Mouse (Mus musculus): Measurements from ENCODE around the gene Tmem192. TPM values are rescaled to one million over a fixed set of nuclear protein-coding genes. Genes with fewer than 3 reads are reported as not detected.
"Not testable (repeated sequence)": the region's sequence is repeated elsewhere in the genome, so short reads cannot be mapped to it uniquely, and the experiment has no call there.

The Tmem192 gene
- polyA plus RNA-seq, 1 experiment from 2014 or later = 20.0 TPM

DNA sequence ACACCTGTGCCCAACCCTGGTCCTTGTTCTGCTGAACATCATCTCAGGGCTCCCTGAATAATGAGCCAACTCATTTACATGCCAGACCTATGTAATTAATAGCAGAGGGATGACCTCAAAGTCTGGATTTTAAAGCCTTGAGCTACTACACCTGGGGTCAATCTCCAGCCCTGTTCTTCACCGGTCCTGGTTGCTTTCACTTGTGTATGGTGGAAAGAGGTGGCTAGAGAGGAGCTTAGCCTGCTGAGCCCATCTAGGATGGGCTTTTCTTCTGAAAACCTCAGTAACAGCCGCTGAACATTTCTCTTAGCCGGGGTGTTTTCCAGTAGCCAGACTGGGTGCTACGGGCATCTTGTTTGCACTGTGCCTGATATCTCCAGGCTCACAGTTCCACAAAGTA, 40.7 kb downstream of the Tmem192 start, which contains the start of gene Trim75:
Gene Trim75 (minus strand): TSS at position 101 of the 400 bp plus-strand sequence.
- Histone ChIP-seq H3K4me3 (no peak within 1 kb of the TSS), H3K27ac (no peak within 1 kb of the TSS), H3K27me3 (replicated peaks) (no peaks in the 10 kb centered on the region), H3K36me3 (no peaks in the 10 kb centered on the region), H3K9ac (no peak within 1 kb of the TSS), H3K9me3 (no peaks in the 10 kb centered on the region), H3K4me1 (no peaks in the 10 kb centered on the region), H3K4me2 (replicated peaks) (no peak within 1 kb of the TSS)
- no peak for ATAC-seq (ENCODE audit: low FRiP score, low read depth)
- 93% methylated on average over 4 of the region's 4 CpGs for WGBS

DNA sequence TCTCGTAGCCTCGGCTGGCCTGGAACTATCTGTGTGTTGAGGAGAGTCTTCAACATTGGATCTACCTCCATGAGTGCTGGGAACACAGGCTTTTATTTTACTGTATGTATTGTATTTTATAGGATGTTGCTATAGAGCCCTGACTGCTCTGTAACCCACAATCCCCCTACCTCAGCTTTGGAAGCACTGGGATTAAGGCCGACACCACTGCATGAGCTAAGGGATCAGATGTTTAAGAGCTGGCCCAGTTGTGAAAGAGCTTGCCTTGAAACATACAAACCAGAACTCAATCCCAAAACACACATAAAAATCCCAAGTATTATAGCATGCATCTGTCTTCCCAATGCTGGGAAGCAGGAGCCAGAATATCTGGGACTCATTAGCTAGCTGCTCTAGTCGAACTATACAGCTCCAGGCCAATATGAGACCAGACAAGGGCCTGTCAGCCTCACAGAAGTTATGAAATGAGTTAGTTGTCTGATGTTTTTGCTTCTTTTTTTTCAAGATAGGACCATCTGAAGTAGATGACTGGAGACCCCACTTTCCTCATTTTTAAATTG, 51.9 kb downstream of the Tmem192 start:
- H3K27ac ChIP-seq = no peak overlapping the region
- H3K27me3 ChIP-seq (replicated peaks) = no peaks in the 10 kb centered on the region
- no peak overlapping the region for H3K4me3 ChIP-seq
- no peaks in the 10 kb centered on the region for H3K9me3 ChIP-seq
- H3K4me1 ChIP-seq = no peaks in the 10 kb centered on the region
- no peak for ATAC-seq (ENCODE audit: low FRiP score, low read depth)
- H3K36me3 ChIP-seq = no peaks in the 10 kb centered on the region
- no peak overlapping the region for H3K4me2 ChIP-seq (replicated peaks)
- no peak overlapping the region for H3K9ac ChIP-seq
- 88% methylated on average over 4 of the region's 4 CpGs for WGBS

DNA sequence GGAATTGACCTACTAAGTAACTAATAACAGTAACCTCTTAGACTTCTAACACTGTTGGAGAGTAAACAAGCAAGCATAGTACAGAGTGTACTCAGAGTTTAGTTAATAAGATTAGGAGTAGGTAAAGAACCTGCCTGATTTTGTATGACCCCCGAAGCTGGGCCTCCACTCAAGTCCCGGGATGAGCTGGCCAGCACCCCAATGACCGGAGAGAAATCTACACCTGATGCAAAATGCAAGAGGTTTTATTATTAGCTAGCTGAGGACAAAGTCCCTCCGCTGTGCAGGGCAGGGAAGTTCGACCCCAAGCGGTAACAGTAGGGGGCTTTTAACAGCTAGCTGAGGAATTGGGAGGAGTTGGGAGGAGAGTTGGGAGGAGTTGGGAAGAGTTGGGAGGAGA, 60.6 kb downstream of the Tmem192 start:
- not testable (repeated sequence) for H3K36me3 ChIP-seq; H3K4me2 ChIP-seq (replicated peaks); H3K9me3 ChIP-seq; H3K9ac ChIP-seq; H3K4me3 ChIP-seq; H3K27me3 ChIP-seq (replicated peaks); H3K4me1 ChIP-seq; ATAC-seq (ENCODE audit: low FRiP score, low read depth); H3K27ac ChIP-seq
- WGBS = 77% methylated on average over 6 of the region's 6 CpGs

DNA sequence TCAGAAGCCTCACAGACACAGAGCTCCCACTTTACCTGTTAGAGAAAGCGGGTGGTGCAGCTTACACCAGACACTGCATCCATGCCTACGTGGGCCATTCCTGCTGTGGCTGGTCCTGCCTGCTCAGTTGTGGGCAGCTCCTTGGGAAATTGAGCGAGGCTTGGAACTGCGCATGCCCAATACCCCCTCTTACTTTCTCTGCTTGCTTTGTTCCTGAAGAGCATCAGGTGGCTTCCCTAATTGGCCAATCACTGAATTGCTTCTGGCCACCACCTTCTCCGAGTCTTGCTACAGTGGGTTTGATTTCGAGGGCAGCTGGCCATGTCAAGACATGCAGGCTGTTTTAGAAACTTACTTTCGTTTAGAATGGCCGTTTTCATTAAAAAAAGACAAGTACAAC, 71.4 kb downstream of the Tmem192 start, which contains the start of the genes Trim61 and Trim60:
Gene Trim61 (minus strand): TSS at position 101 of the 400 bp plus-strand sequence.
Gene Trim60 (minus strand): TSS at position 162 of the 400 bp plus-strand sequence.
- H3K4me2 ChIP-seq (replicated peaks) = no peak within 1 kb of the TSS
- no peaks in the 10 kb centered on the region for H3K27me3 ChIP-seq (replicated peaks)
- no peaks in the 10 kb centered on the region for H3K36me3 ChIP-seq
- no peaks in the 10 kb centered on the region for H3K4me1 ChIP-seq
- no peak for ATAC-seq (ENCODE audit: low FRiP score, low read depth)
- no peaks in the 10 kb centered on the region for H3K9me3 ChIP-seq
- no peak within 1 kb of the TSS for H3K27ac ChIP-seq
- no peak within 1 kb of the TSS for H3K9ac ChIP-seq
- WGBS = 91% methylated on average over 8 of the region's 8 CpGs
- no peak within 1 kb of the TSS for H3K4me3 ChIP-seq

Other genes with a start within 250 kb of the Tmem192 start
- 151 and 157 TPM in 2 replicates for gene Msmo1, start 213.4 kb upstream of the Tmem192 start, polyA plus RNA-seq (2016; fragmentation: Nextera tagmentation; extraction: Ambion mirVana)
- 30.0 and 30.8 TPM in 2 replicates for gene Klhl2, start 97.2 kb upstream of the Tmem192 start, polyA plus RNA-seq (2016; fragmentation: Nextera tagmentation; extraction: Ambion mirVana)
- 0.09 TPM in 1 of 2 replicates, not detected in the other for gene Trim75, start 40.6 kb downstream of the Tmem192 start, polyA plus RNA-seq (2016; fragmentation: Nextera tagmentation; extraction: Ambion mirVana)
- gene Trim61, start 71.3 kb downstream of the Tmem192 start, polyA plus RNA-seq (2016; fragmentation: Nextera tagmentation; extraction: Ambion mirVana) = 0.09 and 0.24 TPM in 2 replicates
- gene Trim60, start 71.4 kb downstream of the Tmem192 start, polyA plus RNA-seq (2016; fragmentation: Nextera tagmentation; extraction: Ambion mirVana) = not detected in 2 replicates
- 5.5 and 7.3 TPM in 2 replicates for gene Apela, start 90.2 kb downstream of the Tmem192 start, polyA plus RNA-seq (2016; fragmentation: Nextera tagmentation; extraction: Ambion mirVana)
- not detected in 2 replicates for gene Gm10663, start 127.8 kb downstream of the Tmem192 start, polyA plus RNA-seq (2016; fragmentation: Nextera tagmentation; extraction: Ambion mirVana)
- gene BC030870, start 182.4 kb downstream of the Tmem192 start, polyA plus RNA-seq (2016; fragmentation: Nextera tagmentation; extraction: Ambion mirVana) = not detected in 2 replicates

All from neural tube, embryonic 12.5 days (tissue).